In the genomic region with DNA sequence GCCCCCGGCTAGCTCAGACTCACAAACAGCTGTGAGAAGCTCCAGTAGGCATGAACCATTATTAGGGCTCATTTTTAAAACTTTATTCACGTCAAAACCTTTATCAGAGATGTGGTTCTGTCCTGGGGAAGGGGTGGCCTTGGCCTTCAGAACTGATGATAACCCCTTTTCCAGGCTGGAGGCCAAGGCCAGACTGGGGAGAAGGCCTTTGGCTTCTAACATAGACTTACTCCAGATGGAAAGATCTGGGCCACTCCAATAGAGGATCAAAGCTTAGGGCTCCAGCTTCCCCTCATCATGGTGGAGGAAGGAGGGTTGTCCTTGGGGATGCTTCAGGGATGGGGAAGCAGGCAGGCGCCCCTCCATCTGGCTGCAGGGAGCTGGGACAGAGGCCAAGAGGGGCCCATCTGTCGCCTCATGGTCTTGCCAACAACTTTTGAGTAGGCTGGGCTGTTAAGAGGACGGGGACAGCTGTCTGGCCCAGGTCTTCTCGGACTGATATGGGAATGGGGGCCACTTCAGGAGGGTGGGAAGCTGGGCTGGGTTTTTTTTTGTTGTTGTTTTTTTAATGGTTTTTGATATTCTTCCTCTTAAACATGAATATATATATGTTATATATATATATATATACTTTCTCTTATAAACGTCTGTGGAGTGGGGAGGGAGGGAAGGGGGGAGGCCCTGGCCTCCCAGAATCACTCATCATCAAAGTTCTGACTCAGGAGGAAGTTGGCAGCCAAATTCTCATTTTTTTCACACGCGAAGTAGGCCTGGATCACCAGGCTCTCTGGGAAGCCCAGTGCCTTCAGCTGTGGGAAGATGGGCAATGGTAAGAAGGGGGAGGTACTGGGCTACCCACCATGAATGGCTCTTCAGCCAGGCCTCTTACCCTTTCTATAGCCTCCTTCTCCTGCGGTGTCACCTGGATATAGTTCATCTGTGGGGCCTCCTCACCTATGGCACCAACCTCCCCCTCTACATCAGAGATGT, we compare ENCODE assay signal across 8 mouse cellular contexts. TPM values are rescaled to one million over a fixed set of nuclear protein-coding genes. Genes with fewer than 3 reads are reported as not detected.
DNase-seq lines count a peak whose midpoint lies in the region; ATAC-seq lines count a peak whose summit lies in the region.

No protein-coding gene starts in this region.

- H3K27ac ChIP-seq in kidney, embryonic 14.5 days (ENCODE audit: low read depth, low read length): no peak overlapping the region
- H3K27ac ChIP-seq in embryonic facial prominence, embryonic 15.5 days (replicated peaks): peak overlapping the region; percentile 58; the same call in 1 of the 2 replicates

- WGBS in kidney, embryonic 14.5 days: 77% methylated on average over 10 of the region's 10 CpGs
- 64% methylated on average over 10 of the region's 10 CpGs for WGBS in embryonic facial prominence, embryonic 15.5 days

- no peak for DNase-seq in kidney, postnatal 36 days
- peak; percentile 68 to 77 for DNase-seq in adrenal gland, postnatal 36 days
- peak; percentile 90 to 91 for DNase-seq in layer of hippocampus, postnatal 10 days (ENCODE audit: low spot score in 2 of 2)
- DNase-seq in right cerebral cortex, adult 18-20 months: peak; percentile 76
- no peak for DNase-seq in spleen, adult 12 weeks (ENCODE audit: low spot score)
- DNase-seq in kidney, postnatal 25 days: no peak

- H3K4me1 ChIP-seq in kidney, embryonic 14.5 days (ENCODE audit: control insufficient read depth, insufficient read depth, low read length): peaks cover 31% of the 10 kb centered on the region
- H3K4me1 ChIP-seq in embryonic facial prominence, embryonic 15.5 days: peaks cover 56% of the 10 kb centered on the region

- H3K4me3 ChIP-seq in kidney, embryonic 14.5 days (ENCODE audit: low read length): no peak overlapping the region
- H3K4me3 ChIP-seq in embryonic facial prominence, embryonic 15.5 days (replicated peaks): no peak overlapping the region

- no peak for ATAC-seq in kidney, embryonic 14.5 days (ENCODE audit: low FRiP score, low TSS enrichment)
- ATAC-seq in embryonic facial prominence, embryonic 15.5 days (ENCODE audit: insufficient number of reproducible peaks, low FRiP score, low TSS enrichment, low read depth): no peak

- H3K36me3 ChIP-seq in kidney, embryonic 14.5 days (ENCODE audit: control insufficient read depth, insufficient read depth, low read length): peaks cover 54% of the 10 kb centered on the region
- peaks cover 50% of the 10 kb centered on the region for H3K36me3 ChIP-seq in embryonic facial prominence, embryonic 15.5 days

- no peak overlapping the region for H3K4me2 ChIP-seq in kidney, embryonic 14.5 days (replicated peaks; ENCODE audit: low read depth, low read length)
- no peak overlapping the region for H3K4me2 ChIP-seq in embryonic facial prominence, embryonic 15.5 days (replicated peaks)

- no peaks in the 10 kb centered on the region for H3K9me3 ChIP-seq in kidney, embryonic 14.5 days (ENCODE audit: control insufficient read depth, low read length)
- no peaks in the 10 kb centered on the region for H3K9me3 ChIP-seq in embryonic facial prominence, embryonic 15.5 days (replicated peaks)

- no peaks in the 10 kb centered on the region for H3K27me3 ChIP-seq in kidney, embryonic 14.5 days (ENCODE audit: control insufficient read depth, insufficient read depth, low read length)
- no peaks in the 10 kb centered on the region for H3K27me3 ChIP-seq in embryonic facial prominence, embryonic 15.5 days

- H3K9ac ChIP-seq in kidney, embryonic 14.5 days (ENCODE audit: low read depth, low read length): 0 out of 2 replicates have a peak overlapping the region, but pooled peaks have one; percentile 4
- H3K9ac ChIP-seq in embryonic facial prominence, embryonic 15.5 days: no peak overlapping the region

RNA-seq across cellular contexts. Expression of a gene that starts 3.8 kb away (rescaled TPM):
- polyA plus RNA-seq in kidney, embryonic 14.5 days (2014; fragmentation: Nextera tagmentation; extraction: Ambion mirVana): 49.2 and 54.2 TPM in 2 replicates
- total RNA-seq in adrenal gland, postnatal 36 days (2021): 10 to 100 TPM; 63.3 to 70.5 TPM
- 46.5 TPM in 2 replicates for polyA plus RNA-seq in embryonic facial prominence, embryonic 15.5 days (2015; fragmentation: Nextera tagmentation; extraction: Ambion mirVana)
- 10 to 100 TPM; 18.6 to 19.8 TPM for total RNA-seq in layer of hippocampus, postnatal 10 days (2021)

RNA-seq across cellular contexts. Expression of a gene that starts 5.3 kb away (rescaled TPM):
- polyA plus RNA-seq in kidney, embryonic 14.5 days (2014; fragmentation: Nextera tagmentation; extraction: Ambion mirVana): 124 and 125 TPM in 2 replicates
- total RNA-seq in adrenal gland, postnatal 36 days (2021): 100 to 1,000 TPM; 116 to 119 TPM
- 104 and 110 TPM in 2 replicates for polyA plus RNA-seq in embryonic facial prominence, embryonic 15.5 days (2015; fragmentation: Nextera tagmentation; extraction: Ambion mirVana)
- total RNA-seq in layer of hippocampus, postnatal 10 days (2021): 10 to 100 TPM; 55.5 to 64.9 TPM

RNA-seq across cellular contexts. Expression of a gene that starts 11.6 kb away (rescaled TPM):
- polyA plus RNA-seq in kidney, embryonic 14.5 days (2014; fragmentation: Nextera tagmentation; extraction: Ambion mirVana): 758 and 944 TPM in 2 replicates
- 100 to 1,000 TPM; 569 to 727 TPM for total RNA-seq in adrenal gland, postnatal 36 days (2021)
- 975 and 998 TPM in 2 replicates for polyA plus RNA-seq in embryonic facial prominence, embryonic 15.5 days (2015; fragmentation: Nextera tagmentation; extraction: Ambion mirVana)
- total RNA-seq in layer of hippocampus, postnatal 10 days (2021): 100 to 1,000 TPM; 444 to 464 TPM

RNA-seq across cellular contexts. Expression of a gene that starts 12.5 kb away (rescaled TPM):
- 5.9 and 6.0 TPM in 2 replicates for polyA plus RNA-seq in kidney, embryonic 14.5 days (2014; fragmentation: Nextera tagmentation; extraction: Ambion mirVana)
- 1 to 10 TPM; 9.1 to 10.0 TPM for total RNA-seq in adrenal gland, postnatal 36 days (2021)
- 8.4 and 8.9 TPM in 2 replicates for polyA plus RNA-seq in embryonic facial prominence, embryonic 15.5 days (2015; fragmentation: Nextera tagmentation; extraction: Ambion mirVana)
- total RNA-seq in layer of hippocampus, postnatal 10 days (2021): 1 to 10 TPM; 6.7 to 7.4 TPM

RNA-seq across cellular contexts. Expression of a gene that starts 21.6 kb away (rescaled TPM):
- 90.4 and 105 TPM in 2 replicates for polyA plus RNA-seq in kidney, embryonic 14.5 days (2014; fragmentation: Nextera tagmentation; extraction: Ambion mirVana)
- 10 to 100 TPM; 62.1 to 69.2 TPM for total RNA-seq in adrenal gland, postnatal 36 days (2021)
- polyA plus RNA-seq in embryonic facial prominence, embryonic 15.5 days (2015; fragmentation: Nextera tagmentation; extraction: Ambion mirVana): 94.5 and 99.8 TPM in 2 replicates
- 10 to 100 TPM; 63.2 to 65.0 TPM for total RNA-seq in layer of hippocampus, postnatal 10 days (2021)

Comparison
In these comparisons a context has a peak if more than half of its experiments do, and no peak if none do; other contexts are left out.
1. DNase-seq: peak in adrenal gland, postnatal 36 days (2 of 2), layer of hippocampus, postnatal 10 days (2 of 2) and right cerebral cortex, adult 18-20 months (single experiment); none in kidney, postnatal 36 days (0 of 2), spleen, adult 12 weeks (single experiment) and kidney, postnatal 25 days (0 of 2).